In genomic region chr16:64748237-64748636, GRCm38 (mm10) we compare ENCODE assay signal across 8 mouse cellular contexts. TPM values are rescaled to one million over a fixed set of nuclear protein-coding genes. Genes with fewer than 3 reads are reported as not detected.
A peak's percentile ranks its signal among the peaks of the same experiment; 100 is the strongest.
DNase-seq lines count a peak whose midpoint lies in the region; ATAC-seq and TF ChIP-seq lines count a peak whose summit lies in the region.

No protein-coding gene starts in this region.

- H3K27me3 ChIP-seq in forebrain, embryonic 13.5 days = no peaks in the 10 kb centered on the region
- H3K27me3 ChIP-seq in liver, postnatal 0 days (ENCODE audit: insufficient read depth, low read length) = no peaks in the 10 kb centered on the region

- ATAC-seq in forebrain, embryonic 13.5 days = peak; percentile 66
- no peak for ATAC-seq in liver, postnatal 0 days

- no peaks in the 10 kb centered on the region for H3K4me1 ChIP-seq in forebrain, embryonic 13.5 days
- H3K4me1 ChIP-seq in liver, postnatal 0 days (ENCODE audit: insufficient read depth) = no peaks in the 10 kb centered on the region

- H3K27ac ChIP-seq in forebrain, embryonic 13.5 days = no peak overlapping the region
- no peak overlapping the region for H3K27ac ChIP-seq in liver, postnatal 0 days (ENCODE audit: low read depth)

- no peaks in the 10 kb centered on the region; the same call in 1 of the 2 replicates for H3K9me3 ChIP-seq in forebrain, embryonic 13.5 days (replicated peaks)
- H3K9me3 ChIP-seq in liver, postnatal 0 days (ENCODE audit: low read length) = no peaks in the 10 kb centered on the region

- H3K9ac ChIP-seq in forebrain, embryonic 13.5 days = no peak overlapping the region
- no peak overlapping the region for H3K9ac ChIP-seq in liver, postnatal 0 days (replicated peaks)

- H3K4me2 ChIP-seq in forebrain, embryonic 13.5 days = no peak overlapping the region
- no peak overlapping the region for H3K4me2 ChIP-seq in liver, postnatal 0 days (ENCODE audit: low read depth, low read length)

- 12% methylated on average over 10 of the region's 10 CpGs for WGBS in forebrain, embryonic 13.5 days
- 11% methylated on average over 10 of the region's 10 CpGs for WGBS in liver, postnatal 0 days (ENCODE audit: insufficient replicate concordance)

- H3K4me3 ChIP-seq in forebrain, embryonic 13.5 days = no peak overlapping the region
- no peak overlapping the region for H3K4me3 ChIP-seq in liver, postnatal 0 days (ENCODE audit: low read depth, low read length)

- peak; percentile 74 for DNase-seq in A20 (ENCODE audit: low read depth, low spot score)
- peak; percentile 57 to 71 for DNase-seq in CD8-positive naive resting alpha-beta T cell, adult 2 months (ENCODE audit: low read depth in 2 of 2, low spot score in 2 of 2)
- DNase-seq in c-Kit-positive CD71-positive TER-119-positive erythroid progenitor cells, embryonic 14.5 days (ENCODE audit: low spot score) = peak; percentile 42
- peak; percentile 78 for DNase-seq in kidney, postnatal 14 days
- peak; percentile 73 for DNase-seq in liver, postnatal 0 days
- peak; percentile 89 for DNase-seq in retina, embryonic 14.5 days (ENCODE audit: low spot score)
- peak; percentile 44 to 51 for DNase-seq in urinary bladder, postnatal 36 days (ENCODE audit: low spot score in 2 of 2)

- H3K36me3 ChIP-seq in forebrain, embryonic 13.5 days (ENCODE audit: poor library complexity, severe bottlenecking) = no peaks in the 10 kb centered on the region
- no peaks in the 10 kb centered on the region for H3K36me3 ChIP-seq in liver, postnatal 0 days (replicated peaks; ENCODE audit: insufficient read depth, low read length)

- TF ChIP-seq CTCF in liver, postnatal 0 days (IDR thresholded peaks at IDR 0.05; ENCODE audit: low read depth) = peak; percentile 86

- TF ChIP-seq EP300 in liver, postnatal 0 days (IDR thresholded peaks at IDR 0.05; ENCODE audit: low read depth) = no peak

RNA-seq across cellular contexts. Expression of gene 4930453N24Rik, which starts 22.7 kb away (rescaled TPM):
- polyA plus RNA-seq in forebrain, embryonic 13.5 days (2015; fragmentation: Nextera tagmentation; extraction: Ambion mirVana) = 24.1 TPM in 2 replicates
- polyA plus RNA-seq in liver, postnatal 0 days (2015; fragmentation: Nextera tagmentation; extraction: Ambion mirVana) = 10.0 and 10.5 TPM in 2 replicates
